Mouse (Mus musculus) megakaryocyte, embryonic 14.5 days (primary cell): Measurements from ENCODE around the gene Cgas. TPM values are rescaled to one million over a fixed set of nuclear protein-coding genes. Genes with fewer than 3 reads are reported as not detected.
A peak's percentile ranks its signal among the peaks of the same experiment; 100 is the strongest.
"Not testable (repeated sequence)": the region's sequence is repeated elsewhere in the genome, so short reads cannot be mapped to it uniquely, and the experiment has no call there.

ENCODE experiments used
- H3K27me3 ChIP-seq: replicated peaks from 2 replicates; pipeline ENCODE3; 2012; ENCODE audit warnings: inconsistent platforms
- H3K36me3 ChIP-seq: replicated peaks from 2 replicates; pipeline ENCODE3; 2012; ENCODE audit warnings: low read length, inconsistent platforms, mixed read lengths
- H3K4me1 ChIP-seq: 2 replicates; pipeline ENCODE4 v1.6.1; 2012; ENCODE audit warnings: inconsistent platforms
- H3K4me3 ChIP-seq: replicated peaks from 2 replicates; pipeline ENCODE3; 2012; ENCODE audit warnings: moderate library complexity, mild to moderate bottlenecking, inconsistent platforms
- H3K9me3 ChIP-seq: 2 replicates; pipeline ENCODE4 v1.6.1; 2012; ENCODE audit warnings: inconsistent platforms
- FLI1 ChIP-seq: IDR thresholded peaks from 2 replicates; pipeline ENCODE4 v1.6.1; 2012; ENCODE audit warnings: low read length, inconsistent platforms, mixed read lengths
- GATA1 ChIP-seq: IDR thresholded peaks from 3 replicates; pipeline ENCODE4 v1.6.1; 2012; ENCODE audit warnings: mixed read lengths, low read length, inconsistent platforms, borderline replicate concordance
- polyA plus RNA-seq: library from polyadenylated mRNA; stranded (reverse); fragments of >175 nt; gene quantifications from 2 replicates; pipeline ENCODE4 v1.2.3, GENCODE M21; 2012; ENCODE audit warnings: low replicate concordance; ENCODE audit not compliant: insufficient read depth

Cgas gene
- 2.0 and 2.8 TPM in 2 replicates for polyA plus RNA-seq

- Histone ChIP-seq H3K27me3 (peaks cover 12% of the 10 kb centered on the region), H3K9me3 (no peaks in the 10 kb centered on the region), H3K4me3 (peak within 1 kb of the TSS; percentile 96), H3K36me3 (peaks cover 4% of the 10 kb centered on the region), H3K4me1 (peaks cover 53% of the 10 kb centered on the region)
- TF ChIP-seq FLI1 (no peak), GATA1 (no peak)
These were observed at the start of gene Cgas for GRCm38 (mm10) chr9:78442579-78443392. Gene Cgas, minus strand, starts transcription at chr9:78443237.

- H3K27me3 ChIP-seq = peaks cover 6% of the 10 kb centered on the region
- no peaks in the 10 kb centered on the region for H3K36me3 ChIP-seq
- TF ChIP-seq GATA1 (no peak), FLI1 (no peak)
- H3K9me3 ChIP-seq = no peaks in the 10 kb centered on the region
- H3K4me3 ChIP-seq = no peak overlapping the region
- H3K4me1 ChIP-seq = peaks cover 20% of the 10 kb centered on the region
These were observed 49.2 kb upstream of the Cgas start for GRCm38 (mm10) chr9:78492254-78492653.

DNA sequence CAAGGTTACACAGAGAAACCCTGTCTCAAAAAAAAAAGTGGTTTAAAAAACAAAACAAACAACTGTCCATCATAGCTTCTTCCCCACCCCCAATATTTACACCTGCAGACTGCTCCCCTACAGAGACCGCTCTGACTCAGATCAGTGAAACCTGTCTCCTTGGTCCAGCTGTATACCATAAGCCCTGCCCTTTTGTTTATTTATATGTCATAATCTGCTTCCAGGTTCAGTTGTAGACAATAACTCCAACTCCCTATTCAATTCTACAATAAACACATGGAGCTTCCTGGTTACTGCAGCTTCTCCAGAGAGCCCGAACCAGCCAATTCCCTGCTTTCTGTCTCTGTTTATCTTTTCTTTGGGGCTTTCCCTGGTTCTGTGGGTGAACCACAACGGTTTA, 48.1 kb upstream of the Cgas start:
- Histone ChIP-seq H3K4me3 (no peak overlapping the region), H3K36me3 (no peaks in the 10 kb centered on the region), H3K27me3 (peaks cover 6% of the 10 kb centered on the region), H3K4me1 (peaks cover 20% of the 10 kb centered on the region), H3K9me3 (no peaks in the 10 kb centered on the region)
- TF ChIP-seq GATA1 (no peak), FLI1 (no peak)

GRCm38 (mm10) chr9:78488890-78489420, 45.9 kb upstream of the Cgas start, which contains the start of gene Eef1a1:
Gene Eef1a1, minus strand, starts transcription at chr9:78489151.
- no peaks in the 10 kb centered on the region for H3K9me3 ChIP-seq
- H3K4me3 ChIP-seq = peak within 1 kb of the TSS; percentile 88
- peaks cover 2% of the 10 kb centered on the region for H3K27me3 ChIP-seq
- TF ChIP-seq FLI1 (no peak), GATA1 (no peak)
- peaks cover 20% of the 10 kb centered on the region for H3K4me1 ChIP-seq
- no peaks in the 10 kb centered on the region for H3K36me3 ChIP-seq

- not testable (repeated sequence) for H3K4me3 ChIP-seq, H3K9me3 ChIP-seq, H3K27me3 ChIP-seq, H3K36me3 ChIP-seq
- peaks cover 20% of the 10 kb centered on the region for H3K4me1 ChIP-seq
These were observed 45.0 kb upstream of the Cgas start for GRCm38 (mm10) chr9:78488021-78488420.

GRCm38 (mm10) chr9:78484660-78485059, 41.6 kb upstream of the Cgas start:
- peaks cover 7% of the 10 kb centered on the region for H3K36me3 ChIP-seq
- no peak overlapping the region for H3K4me3 ChIP-seq
- no peaks in the 10 kb centered on the region for H3K27me3 ChIP-seq
- no peak for TF ChIP-seq FLI1
- TF ChIP-seq GATA1 = no peak
- H3K9me3 ChIP-seq = no peaks in the 10 kb centered on the region
- peaks cover 18% of the 10 kb centered on the region for H3K4me1 ChIP-seq

- TF ChIP-seq FLI1 = no peak
- no peak for TF ChIP-seq GATA1
- peaks cover 21% of the 10 kb centered on the region for H3K4me1 ChIP-seq
- no peaks in the 10 kb centered on the region for H3K27me3 ChIP-seq
- H3K9me3 ChIP-seq = no peaks in the 10 kb centered on the region
- peak overlapping the region; percentile 99 for H3K4me3 ChIP-seq
- H3K36me3 ChIP-seq = peaks cover 26% of the 10 kb centered on the region
These were observed 39.3 kb upstream of the Cgas start for GRCm38 (mm10) chr9:78482386-78482785.

- Histone ChIP-seq H3K27me3 (no peaks in the 10 kb centered on the region), H3K4me3 (peak overlapping the region; percentile 99), H3K4me1 (peaks cover 22% of the 10 kb centered on the region), H3K9me3 (no peaks in the 10 kb centered on the region), H3K36me3 (peaks cover 34% of the 10 kb centered on the region)
- TF ChIP-seq GATA1 (no peak), FLI1 (no peak)
These were observed 38.6 kb upstream of the Cgas start for GRCm38 (mm10) chr9:78481423-78482331.

- Histone ChIP-seq H3K36me3 (peaks cover 41% of the 10 kb centered on the region), H3K4me1 (peaks cover 22% of the 10 kb centered on the region), H3K4me3 (peak overlapping the region; percentile 99), H3K9me3 (no peaks in the 10 kb centered on the region), H3K27me3 (no peaks in the 10 kb centered on the region)
- no peak for TF ChIP-seq FLI1
- no peak for TF ChIP-seq GATA1
These were observed 37.8 kb upstream of the Cgas start for GRCm38 (mm10) chr9:78480706-78481358.

GRCm38 (mm10) chr9:78480227-78480626, 37.2 kb upstream of the Cgas start:
- H3K27me3 ChIP-seq, H3K9me3 ChIP-seq: not testable (repeated sequence)
- Histone ChIP-seq H3K36me3 (peaks cover 44% of the 10 kb centered on the region), H3K4me3 (peak overlapping the region; percentile 99), H3K4me1 (peaks cover 22% of the 10 kb centered on the region)

GRCm38 (mm10) chr9:78479308-78479707, 36.3 kb upstream of the Cgas start:
- H3K36me3 ChIP-seq = peaks cover 53% of the 10 kb centered on the region
- H3K4me3 ChIP-seq, H3K9me3 ChIP-seq, H3K27me3 ChIP-seq: not testable (repeated sequence)
- H3K4me1 ChIP-seq = peaks cover 22% of the 10 kb centered on the region

DNA sequence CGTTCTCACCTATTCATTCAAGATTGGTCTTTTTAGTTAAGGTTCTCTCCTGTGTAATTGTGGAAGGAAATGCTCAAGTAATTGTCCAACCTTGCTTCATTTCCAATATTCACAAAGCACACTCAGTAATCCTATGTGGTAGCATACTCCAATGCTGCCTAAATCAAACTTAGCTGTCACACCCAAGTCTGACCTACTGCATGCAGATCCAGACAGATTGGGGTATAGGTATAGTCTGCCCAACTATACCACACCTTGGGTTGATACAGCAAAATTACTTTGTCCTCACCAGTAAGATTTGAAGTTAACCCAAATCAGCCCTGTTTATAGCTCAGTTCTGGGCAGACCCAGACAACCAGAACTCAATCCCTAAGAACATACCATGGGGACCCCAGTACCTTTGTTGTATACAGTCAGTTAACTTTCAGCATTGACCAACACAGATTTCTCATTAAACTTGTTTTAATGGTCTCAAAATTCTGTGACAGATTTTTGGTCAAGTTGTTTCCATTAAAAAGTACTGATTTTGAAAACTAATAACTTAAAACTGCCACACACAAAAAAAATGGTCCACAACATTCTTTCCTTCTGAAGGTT, 35.1 kb upstream of the Cgas start:
- peaks cover 65% of the 10 kb centered on the region for H3K36me3 ChIP-seq
- H3K4me1 ChIP-seq = peaks cover 22% of the 10 kb centered on the region
- H3K4me3 ChIP-seq, H3K9me3 ChIP-seq, H3K27me3 ChIP-seq: not testable (repeated sequence)
